Mouse (Mus musculus) stomach, embryonic 14.5 days (tissue): Measurements from ENCODE around the gene Ccdc90b. TPM values are rescaled to one million over a fixed set of nuclear protein-coding genes. Genes with fewer than 3 reads are reported as not detected.

Experiments
- ATAC-seq: fragments of 200-750 bp; cut with Nextera tagmentation; 2 replicates; pipeline ENCODE4 v1.8.0; 2017; ENCODE audit warnings: low read depth, moderate TSS enrichment; ENCODE audit not compliant: insufficient number of reproducible peaks, insufficient read depth, low FRiP score
- H3K27ac ChIP-seq: fragments of 300-500 bp; sonication (generic); 2 replicates; pipeline ENCODE4 v1.5.1; 2014; ENCODE audit warnings: mild to moderate bottlenecking, low read length, moderate library complexity, mixed read lengths
- H3K27me3 ChIP-seq: fragments of 300-500 bp; sonication (generic); 2 replicates; pipeline ENCODE4 v1.6.1; 2014; ENCODE audit warnings: low read length, control low read depth, mixed read lengths; ENCODE audit not compliant: control insufficient read depth, insufficient read depth
- H3K36me3 ChIP-seq: fragments of 300-500 bp; sonication (generic); 2 replicates; pipeline ENCODE4 v1.6.1; 2014; ENCODE audit warnings: mild to moderate bottlenecking, control low read depth, low read length, moderate library complexity, mixed read lengths; ENCODE audit not compliant: control insufficient read depth, insufficient read depth
- H3K4me1 ChIP-seq: fragments of 300-500 bp; sonication (generic); 2 replicates; pipeline ENCODE4 v1.6.1; 2014; ENCODE audit warnings: low read length, control low read depth, mixed read lengths; ENCODE audit not compliant: control insufficient read depth, insufficient read depth
- H3K4me2 ChIP-seq: fragments of 300-500 bp; sonication (generic); replicated peaks from 2 replicates; pipeline ENCODE4 v1.6.1; 2014; ENCODE audit warnings: low read depth, low read length, control low read depth
- H3K4me3 ChIP-seq: fragments of 300-500 bp; sonication (generic); 2 replicates; pipeline ENCODE4 v1.5.1; 2014; ENCODE audit warnings: low read depth, low read length, control low read depth
- H3K9ac ChIP-seq: fragments of 300-500 bp; sonication (generic); replicated peaks from 2 replicates; pipeline ENCODE4 v1.6.1; 2014; ENCODE audit warnings: low read depth, mild to moderate bottlenecking, control low read depth, low read length, moderate library complexity, mixed read lengths
- H3K9me3 ChIP-seq: fragments of 300-500 bp; sonication (generic); 2 replicates; pipeline ENCODE4 v1.6.1; 2016; ENCODE audit warnings: low read depth, low read length, control low read depth; ENCODE audit not compliant: control insufficient read depth
- WGBS: fragments of 180-500 bp; shearing (Covaris S2); extraction: QIAGEN DNeasy Blood & Tissue Kit; methylation state at CpG from one replicate; pipeline ENCODE4 v1.1.7; 2014; 5-methylcytosine and 5-hydroxymethylcytosine counted together
- polyA plus RNA-seq: library from polyadenylated mRNA; unstranded; fragments of >200 nt; fragmentation: Nextera tagmentation; extraction: Ambion mirVana; gene quantifications from 2 replicates; pipeline ENCODE4 v1.2.1, GENCODE M21; 2014

Ccdc90b gene
- polyA plus RNA-seq, 1 experiment from 2014 or later, result 48.0 TPM

- 86% methylated on average over 2 of the region's 2 CpGs for WGBS
- no peak overlapping the region for H3K4me3 ChIP-seq
- H3K36me3 ChIP-seq, result no peaks in the 10 kb centered on the region
- H3K27ac ChIP-seq, result no peak overlapping the region
- H3K9me3 ChIP-seq, result no peaks in the 10 kb centered on the region
- H3K9ac ChIP-seq, result no peak overlapping the region
- no peak for ATAC-seq
- H3K4me1 ChIP-seq, result no peaks in the 10 kb centered on the region
- no peaks in the 10 kb centered on the region for H3K27me3 ChIP-seq
- no peak overlapping the region for H3K4me2 ChIP-seq
Measured at GRCm38 (mm10) chr7:92558744-92559143, 2.2 kb upstream of the Ccdc90b start.

GRCm38 (mm10) chr7:92566775-92567174 is 5.8 kb downstream of the Ccdc90b start:
- ATAC-seq, result no peak; the same call in 1 of the 2 replicates
- Histone ChIP-seq H3K36me3 (peaks cover 16% of the 10 kb centered on the region), H3K27me3 (no peaks in the 10 kb centered on the region), H3K9ac (no peak overlapping the region), H3K27ac (no peak overlapping the region), H3K9me3 (no peaks in the 10 kb centered on the region), H3K4me3 (no peak overlapping the region), H3K4me1 (no peaks in the 10 kb centered on the region), H3K4me2 (no peak overlapping the region)
- WGBS, result 84% methylated on average over 1 of the region's 1 CpGs

DNA sequence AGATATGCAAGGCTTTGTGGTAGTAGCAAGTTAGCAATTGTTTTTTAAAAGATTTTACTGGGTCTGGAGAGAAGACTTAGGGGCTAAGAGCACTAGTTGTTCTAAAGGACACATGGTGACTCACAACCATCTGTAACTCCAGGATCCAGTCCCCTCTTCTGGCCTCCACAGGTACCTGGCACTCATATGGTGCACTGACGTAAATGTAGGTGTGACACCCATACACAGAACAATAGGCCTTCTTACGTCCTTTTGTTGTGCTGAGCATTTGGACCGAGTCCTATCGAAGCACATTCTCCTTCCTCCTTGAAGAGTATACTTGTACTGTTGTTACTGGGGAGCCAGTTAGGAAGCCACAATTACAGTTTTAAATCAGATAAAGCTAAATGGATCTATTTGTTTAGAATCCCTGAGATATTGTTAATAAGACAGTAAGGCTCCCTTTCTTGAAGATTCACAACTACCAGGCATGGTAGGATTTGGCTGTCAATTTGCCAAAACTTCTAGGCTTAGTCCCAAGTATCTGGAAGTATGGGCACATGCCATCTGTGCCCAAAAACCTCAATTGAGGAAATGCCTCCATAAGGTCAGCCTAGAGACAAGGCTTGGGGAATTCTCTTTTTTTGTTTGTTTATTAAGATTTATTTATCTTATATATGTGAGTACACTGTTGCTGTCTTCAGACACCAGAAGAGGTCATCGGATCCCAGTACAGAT is 19.7 kb downstream of the Ccdc90b start:
- Histone ChIP-seq H3K36me3 (peaks cover 13% of the 10 kb centered on the region), H3K9me3 (no peaks in the 10 kb centered on the region), H3K27me3 (no peaks in the 10 kb centered on the region), H3K4me3 (no peak overlapping the region), H3K27ac (no peak overlapping the region), H3K9ac (no peak overlapping the region), H3K4me2 (no peak overlapping the region), H3K4me1 (no peaks in the 10 kb centered on the region)
- ATAC-seq, result no peak
- WGBS, result 89% methylated on average over 5 of the region's 5 CpGs

DNA sequence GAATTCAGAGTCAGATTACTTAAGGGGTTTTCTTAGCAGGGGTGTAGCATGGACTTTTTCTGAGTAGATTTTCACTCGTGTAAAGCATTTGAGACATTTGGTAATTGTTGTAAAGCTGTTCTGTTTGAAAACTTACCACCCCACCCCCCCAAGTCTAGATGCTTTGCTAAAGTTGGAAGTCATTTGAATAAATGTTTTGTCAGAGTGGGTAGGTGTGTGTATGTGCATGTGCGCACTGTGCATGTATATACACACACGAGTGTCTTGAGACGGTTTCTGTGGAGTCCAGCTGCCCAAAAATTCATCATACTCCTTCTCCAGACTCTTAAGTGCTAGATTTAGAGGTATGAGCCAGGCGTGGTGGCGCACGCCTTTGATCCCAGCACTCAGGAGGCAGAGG is 22.6 kb downstream of the Ccdc90b start:
- Histone ChIP-seq H3K4me1 (no peaks in the 10 kb centered on the region), H3K27me3 (no peaks in the 10 kb centered on the region), H3K9me3 (no peaks in the 10 kb centered on the region), H3K36me3 (peaks cover 10% of the 10 kb centered on the region), H3K4me3 (no peak overlapping the region), H3K9ac (no peak overlapping the region), H3K27ac (no peak overlapping the region), H3K4me2 (no peak overlapping the region)
- 93% methylated on average over 7 of the region's 7 CpGs for WGBS
- ATAC-seq, result no peak

- no peak for ATAC-seq
- H3K27ac ChIP-seq, result no peak overlapping the region
- no peak overlapping the region for H3K4me3 ChIP-seq
- no peaks in the 10 kb centered on the region for H3K36me3 ChIP-seq
- no peak overlapping the region for H3K4me2 ChIP-seq
- no peaks in the 10 kb centered on the region for H3K9me3 ChIP-seq
- H3K4me1 ChIP-seq, result no peaks in the 10 kb centered on the region
- 85% methylated on average over 7 of the region's 7 CpGs for WGBS
- H3K27me3 ChIP-seq, result no peaks in the 10 kb centered on the region
- no peak overlapping the region for H3K9ac ChIP-seq
Measured at GRCm38 (mm10) chr7:92589986-92590385, 29.0 kb downstream of the Ccdc90b start.

DNA sequence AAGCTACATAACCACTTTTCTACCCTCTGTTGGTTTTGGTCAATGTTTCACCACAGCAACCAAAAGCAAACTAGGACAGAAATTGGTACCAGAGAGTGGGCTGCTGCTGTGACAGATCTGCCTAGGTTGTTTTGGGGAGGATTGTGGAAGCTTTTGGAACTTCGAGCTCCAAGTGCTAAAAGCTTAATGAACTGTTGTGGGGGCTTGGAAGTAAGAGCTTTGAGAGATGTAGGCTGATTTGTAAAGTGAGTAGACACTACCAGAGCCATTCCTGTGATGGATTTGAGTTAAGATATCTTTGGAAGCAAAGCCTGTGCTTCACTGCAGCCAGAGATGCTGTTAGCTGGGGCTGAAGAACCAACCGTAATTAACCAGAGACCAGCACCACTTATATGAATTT is 29.9 kb downstream of the Ccdc90b start:
- Histone ChIP-seq H3K4me2 (no peak overlapping the region), H3K4me1 (no peaks in the 10 kb centered on the region), H3K4me3 (no peak overlapping the region), H3K9ac (no peak overlapping the region), H3K36me3 (no peaks in the 10 kb centered on the region), H3K27me3 (no peaks in the 10 kb centered on the region), H3K9me3 (no peaks in the 10 kb centered on the region), H3K27ac (no peak overlapping the region)
- 88% methylated on average over 2 of the region's 2 CpGs for WGBS
- no peak for ATAC-seq

GRCm38 (mm10) chr7:92604961-92605360 is 44.0 kb downstream of the Ccdc90b start:
- H3K27ac ChIP-seq, result no peak overlapping the region
- H3K4me3 ChIP-seq, result no peak overlapping the region
- H3K9ac ChIP-seq, result no peak overlapping the region
- no peak for ATAC-seq
- H3K9me3 ChIP-seq, result no peaks in the 10 kb centered on the region
- H3K27me3 ChIP-seq, result no peaks in the 10 kb centered on the region
- no peak overlapping the region for H3K4me2 ChIP-seq
- H3K36me3 ChIP-seq, result no peaks in the 10 kb centered on the region
- WGBS, result 88% methylated on average over 7 of the region's 7 CpGs
- H3K4me1 ChIP-seq, result no peaks in the 10 kb centered on the region

DNA sequence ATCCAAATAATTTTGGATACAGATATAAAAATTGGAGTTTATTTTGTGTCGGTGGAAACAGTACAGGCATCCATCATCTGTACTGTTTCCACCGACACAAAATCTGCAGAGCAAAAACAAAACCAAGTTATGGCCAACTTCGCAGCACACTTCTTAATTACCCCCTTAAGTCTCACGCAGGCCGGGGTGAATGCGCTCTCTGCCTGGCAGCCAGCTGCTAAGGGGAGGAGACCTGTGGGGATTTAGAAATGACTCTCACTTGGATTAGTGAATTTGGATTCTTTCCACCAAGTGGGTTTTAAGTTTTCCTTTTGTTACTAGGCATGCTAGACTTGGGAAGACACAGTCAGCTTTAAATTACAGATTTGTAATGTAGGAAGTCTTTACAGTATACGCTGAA is 49.9 kb downstream of the Ccdc90b start:
- H3K4me3 ChIP-seq, result no peak overlapping the region
- H3K4me2 ChIP-seq, result no peak overlapping the region
- no peak overlapping the region for H3K9ac ChIP-seq
- H3K9me3 ChIP-seq, result no peaks in the 10 kb centered on the region
- no peaks in the 10 kb centered on the region for H3K27me3 ChIP-seq
- ATAC-seq, result no peak
- 62% methylated on average over 7 of the region's 7 CpGs for WGBS
- no peaks in the 10 kb centered on the region for H3K4me1 ChIP-seq
- no peaks in the 10 kb centered on the region for H3K36me3 ChIP-seq
- H3K27ac ChIP-seq, result no peak overlapping the region

GRCm38 (mm10) chr7:92624488-92624887 is 63.5 kb downstream of the Ccdc90b start:
- no peaks in the 10 kb centered on the region for H3K36me3 ChIP-seq
- no peak for ATAC-seq
- H3K4me3 ChIP-seq, result no peak overlapping the region
- 45% methylated on average over 2 of the region's 2 CpGs for WGBS
- H3K27me3 ChIP-seq, result no peaks in the 10 kb centered on the region
- no peaks in the 10 kb centered on the region for H3K9me3 ChIP-seq
- H3K4me1 ChIP-seq, result no peaks in the 10 kb centered on the region
- H3K27ac ChIP-seq, result no peak overlapping the region
- no peak overlapping the region for H3K4me2 ChIP-seq
- H3K9ac ChIP-seq, result no peak overlapping the region
